Mouse (Mus musculus) C2C12 (cell line): ENCODE results near the gene Gm6993.

Source experiments
- CEBPB ChIP-seq: IDR thresholded peaks from one replicate; pipeline ENCODE4 v1.6.1; 2011; ENCODE audit warnings: low read depth, mild to moderate bottlenecking, control low read depth, moderate library complexity
- CTCF ChIP-seq: IDR thresholded peaks from one replicate; pipeline ENCODE4 v1.5.1; 2011; ENCODE audit not compliant: control insufficient read depth, insufficient read depth, insufficient read length
- MAX ChIP-seq: IDR thresholded peaks from one replicate; pipeline ENCODE4 v1.6.1; 2011; ENCODE audit warnings: mild to moderate bottlenecking, control low read depth
- MYOD1 ChIP-seq: IDR thresholded peaks from one replicate; pipeline ENCODE4 v1.6.1; 2011; ENCODE audit warnings: low read depth; ENCODE audit not compliant: control insufficient read depth, insufficient read length
- MYOG ChIP-seq: IDR thresholded peaks from one replicate; pipeline ENCODE4 v1.6.1; 2011; ENCODE audit not compliant: control insufficient read depth, insufficient read length; ENCODE audit errors: extremely low read depth
- USF1 ChIP-seq: IDR thresholded peaks from one replicate; pipeline ENCODE4 v1.6.1; 2011; ENCODE audit warnings: low read depth, mild to moderate bottlenecking, control low read depth, moderate library complexity

GRCm38 (mm10) chr12:31222282-31222681 is 18.3 kb upstream of the Gm6993 start:
- no peak for TF ChIP-seq CTCF
- no peak for TF ChIP-seq CEBPB
- no peak for TF ChIP-seq MAX
- TF ChIP-seq USF1, result no peak
- TF ChIP-seq MYOG, result no peak
- TF ChIP-seq MYOD1, result no peak
